Mouse (Mus musculus) MEL (cell line): ENCODE measurements around the gene Gtpbp6.
A peak's percentile ranks its signal among the peaks of the same experiment; 100 is the strongest.

Source experiments
- CTCF ChIP-seq, 3 experiments: IDR thresholded peaks in 2 of 3; conservative IDR thresholded peaks in 1 of 3; 2 replicates each; pipeline ENCODE4 v1.5.1; 2011 to 2012; ENCODE audit warnings: low read length in 3 of 3, low read depth in 2 of 3, mild to moderate bottlenecking in 2 of 3, improper control_type of control experiment in 1 of 3, inconsistent platforms in 1 of 3, mixed read lengths in 1 of 3, moderate library complexity in 1 of 3; ENCODE audit not compliant: control insufficient read depth in 1 of 3, insufficient read depth in 1 of 3, poor library complexity in 1 of 3, severe bottlenecking in 1 of 3
- ELF1 ChIP-seq: IDR thresholded peaks from 2 replicates; pipeline ENCODE4 v1.6.1; 2014; ENCODE audit warnings: low read depth, mild to moderate bottlenecking, inconsistent platforms, low read length, improper control_type of control experiment, moderate library complexity
- EP300 ChIP-seq, 2 experiments: IDR thresholded peaks; 2 replicates each; pipeline ENCODE4 v1.6.1; 2011; ENCODE audit warnings: improper control_type of control experiment in 2 of 2, low read length in 2 of 2, low read depth in 1 of 2, mild to moderate bottlenecking in 1 of 2
- GATA1 ChIP-seq: IDR thresholded peaks from 2 replicates; pipeline ENCODE4 v1.6.1; 2011; ENCODE audit warnings: low read depth, low read length, improper control_type of control experiment
- MYC ChIP-seq: IDR thresholded peaks from 2 replicates; pipeline ENCODE4 v1.6.1; 2011; ENCODE audit warnings: low read depth, mild to moderate bottlenecking, low read length, improper control_type of control experiment, moderate library complexity
- POLR2A ChIP-seq, 2 experiments: IDR thresholded peaks; 2 replicates each; pipeline ENCODE4 v1.6.1; 2011 to 2012; ENCODE audit warnings: low read length in 2 of 2, mild to moderate bottlenecking in 2 of 2, control low read depth in 1 of 2, improper control_type of control experiment in 1 of 2, low read depth in 1 of 2, moderate library complexity in 1 of 2; ENCODE audit not compliant: control insufficient read depth in 1 of 2, insufficient read depth in 1 of 2, poor library complexity in 1 of 2
- SIN3A ChIP-seq: IDR thresholded peaks from 2 replicates; pipeline ENCODE4 v1.6.1; 2012; ENCODE audit warnings: low read length, improper control_type of control experiment, inconsistent platforms
- TAL1 ChIP-seq: IDR thresholded peaks from 2 replicates; pipeline ENCODE4 v1.6.1; 2012; ENCODE audit warnings: mild to moderate bottlenecking, inconsistent platforms, low read length, moderate library complexity, mixed read lengths
- TBP ChIP-seq: IDR thresholded peaks from 2 replicates; pipeline ENCODE4 v1.8.0; 2011; ENCODE audit warnings: low read depth, low read length, improper control_type of control experiment
- ZKSCAN1 ChIP-seq: IDR thresholded peaks from 2 replicates; pipeline ENCODE4 v1.6.1; 2012; ENCODE audit warnings: low read depth, mild to moderate bottlenecking, inconsistent platforms, low read length, improper control_type of control experiment, moderate library complexity

DNA sequence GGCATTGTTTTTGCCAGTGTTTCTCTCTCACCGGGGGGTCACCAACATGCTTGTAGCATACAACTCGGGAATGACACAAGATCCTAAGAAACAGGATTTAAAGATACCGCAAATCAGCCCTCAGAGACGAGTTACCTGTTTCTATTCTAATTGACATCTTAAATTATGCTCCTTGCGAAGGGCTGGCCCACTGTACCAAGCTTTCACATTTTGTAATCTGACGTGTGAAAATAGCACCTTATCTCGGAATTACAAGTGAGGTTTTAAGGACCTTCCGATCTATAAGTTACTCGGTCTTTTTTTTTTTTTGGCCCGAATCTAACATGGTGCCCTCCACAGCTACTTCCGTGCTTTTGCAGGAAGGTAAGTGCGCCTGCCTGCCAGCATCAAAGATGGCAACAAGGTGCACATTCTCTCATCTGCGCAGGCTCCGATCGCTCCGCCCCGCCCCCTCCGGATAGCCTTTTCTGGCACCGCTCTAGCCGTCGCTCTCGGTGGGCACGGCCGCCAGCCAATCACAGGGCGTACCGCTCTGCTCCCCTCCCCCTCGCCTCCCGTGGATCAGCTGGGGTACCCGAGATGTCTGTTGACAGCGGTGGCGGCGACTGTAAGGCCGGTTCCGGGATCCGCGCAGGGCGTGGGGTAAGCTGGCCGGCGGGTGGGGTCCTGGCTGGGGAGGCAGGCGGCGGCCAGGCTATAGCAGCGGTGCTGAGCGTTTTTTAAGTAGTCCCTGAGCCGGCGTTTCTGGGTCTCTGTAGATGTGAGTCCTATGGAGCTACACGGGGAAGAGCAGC lies 27.5 kb upstream of the Gtpbp6 start, which contains the start of gene Chfr:
- TF ChIP-seq CTCF (IDR thresholded peaks at IDR 0.05 in 2 of 3, conservative IDR thresholded peaks at IDR 0.05 in 1 of 3; ENCODE audit: control insufficient read depth in 1 of 3, insufficient read depth in 1 of 3, low read depth in 2 of 3, low read length in 3 of 3, poor library complexity in 1 of 3, severe bottlenecking in 1 of 3) (no peak), MYC (peak; percentile 31; the same call in 1 of the 2 replicates), ELF1 (peak; percentile 95), SIN3A (peak; percentile 98), ZKSCAN1 (no peak), TBP (peak; percentile 57; the same call in 1 of the 2 replicates), TAL1 (no peak), POLR2A (IDR thresholded peaks at IDR 0.05; ENCODE audit: control insufficient read depth in 1 of 2, insufficient read depth in 1 of 2, low read depth in 1 of 2, low read length in 2 of 2, poor library complexity in 1 of 2) (peak; percentile 79 to 83), GATA1 (peak; percentile 39; the same call in 1 of the 2 replicates), EP300 (IDR thresholded peaks at IDR 0.05; ENCODE audit: low read depth in 1 of 2, low read length in 2 of 2) (peak in 1 of 2 experiments; percentile 49; a peak in 2 of 4 replicates)
